Mouse (Mus musculus) cortical plate, adult 2 months (tissue): ENCODE data around the gene Riok2.

Source experiments
- CTCF ChIP-seq: fragments of 200-500 bp; IDR thresholded peaks from 2 replicates; pipeline ENCODE4 v1.5.1; 2011; ENCODE audit warnings: mild to moderate bottlenecking, control low read depth, low read length; ENCODE audit not compliant: insufficient read depth; ENCODE audit errors: extremely low read depth
- POLR2A ChIP-seq: fragments of 200-500 bp; IDR thresholded peaks from 2 replicates; pipeline ENCODE4 v1.6.1; 2011; ENCODE audit warnings: mild to moderate bottlenecking, low read length, control low read depth; ENCODE audit not compliant: insufficient read depth; ENCODE audit errors: extremely low read depth

DNA sequence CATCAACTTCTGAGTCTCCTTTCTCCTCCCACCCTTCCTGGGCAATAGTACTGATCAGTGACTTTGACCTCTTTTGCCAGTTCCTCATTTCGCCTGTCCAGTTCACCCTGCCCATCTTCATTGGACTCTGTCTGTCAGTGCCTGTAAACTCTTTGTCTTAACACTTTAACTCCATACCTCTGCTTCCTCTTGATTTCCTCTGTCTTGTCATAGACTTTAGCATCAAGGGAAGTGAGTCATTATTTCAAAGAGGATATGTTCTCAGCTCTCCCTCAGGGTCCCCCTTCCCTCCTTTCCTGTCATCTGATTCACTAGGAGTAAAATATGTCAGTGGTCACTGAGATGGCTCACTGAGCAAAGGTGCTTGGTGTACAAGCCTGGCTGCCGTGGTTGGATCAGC, 24.6 kb downstream of the Riok2 start:
- TF ChIP-seq POLR2A, result no peak
- no peak for TF ChIP-seq CTCF
